Mouse (Mus musculus) stomach, embryonic 16.5 days (tissue): Measurements from ENCODE around the gene Nsa2. TPM values are rescaled to one million over a fixed set of nuclear protein-coding genes. Genes with fewer than 3 reads are reported as not detected.

ENCODE experiments used
- ATAC-seq: fragments of 200-750 bp; cut with Nextera tagmentation; 2 replicates; pipeline ENCODE4 v1.8.0; 2017; ENCODE audit warnings: moderate number of reproducible peaks, moderate TSS enrichment; ENCODE audit not compliant: insufficient read depth, low FRiP score
- H3K27ac ChIP-seq: fragments of 300-500 bp; sonication (generic); 2 replicates; pipeline ENCODE4 v1.5.1; 2014; ENCODE audit warnings: low read length
- H3K27me3 ChIP-seq: fragments of 300-500 bp; sonication (generic); 2 replicates; pipeline ENCODE4 v1.6.1; 2014; ENCODE audit warnings: low read length, control low read depth, mixed read lengths; ENCODE audit not compliant: control insufficient read depth, insufficient read depth
- H3K36me3 ChIP-seq: fragments of 300-500 bp; sonication (generic); 2 replicates; pipeline ENCODE4 v1.6.1; 2014; ENCODE audit warnings: low read length; ENCODE audit not compliant: control insufficient read depth, insufficient read depth
- H3K4me1 ChIP-seq: fragments of 300-500 bp; sonication (generic); 2 replicates; pipeline ENCODE4 v1.6.1; 2014; ENCODE audit warnings: low read length, control low read depth, mixed read lengths; ENCODE audit not compliant: control insufficient read depth, insufficient read depth
- H3K4me2 ChIP-seq: fragments of 300-500 bp; sonication (generic); 2 replicates; pipeline ENCODE4 v1.6.1; 2014; ENCODE audit warnings: low read depth, low read length, mixed read lengths
- H3K4me3 ChIP-seq: fragments of 300-500 bp; sonication (generic); replicated peaks from 2 replicates; pipeline ENCODE4 v1.5.1; 2014; ENCODE audit warnings: mild to moderate bottlenecking, low read length
- H3K9ac ChIP-seq: fragments of 300-500 bp; sonication (generic); 2 replicates; pipeline ENCODE4 v1.6.1; 2014; ENCODE audit warnings: low read length
- H3K9me3 ChIP-seq: fragments of 300-500 bp; sonication (generic); replicated peaks from 2 replicates; pipeline ENCODE4 v1.6.1; 2016; ENCODE audit warnings: low read length, control low read depth; ENCODE audit not compliant: control insufficient read depth
- WGBS: fragments of 180-500 bp; shearing (Covaris S2); extraction: QIAGEN DNeasy Blood & Tissue Kit; methylation state at CpG from one replicate; pipeline ENCODE4 v1.1.7; 2014; 5-methylcytosine and 5-hydroxymethylcytosine counted together
- polyA plus RNA-seq: library from polyadenylated mRNA; unstranded; fragments of >200 nt; fragmentation: Nextera tagmentation; extraction: Ambion mirVana; gene quantifications from 2 replicates; pipeline ENCODE4 v1.2.1, GENCODE M21; 2015

The Nsa2 gene
- polyA plus RNA-seq: 51.4 and 53.2 TPM in 2 replicates

DNA sequence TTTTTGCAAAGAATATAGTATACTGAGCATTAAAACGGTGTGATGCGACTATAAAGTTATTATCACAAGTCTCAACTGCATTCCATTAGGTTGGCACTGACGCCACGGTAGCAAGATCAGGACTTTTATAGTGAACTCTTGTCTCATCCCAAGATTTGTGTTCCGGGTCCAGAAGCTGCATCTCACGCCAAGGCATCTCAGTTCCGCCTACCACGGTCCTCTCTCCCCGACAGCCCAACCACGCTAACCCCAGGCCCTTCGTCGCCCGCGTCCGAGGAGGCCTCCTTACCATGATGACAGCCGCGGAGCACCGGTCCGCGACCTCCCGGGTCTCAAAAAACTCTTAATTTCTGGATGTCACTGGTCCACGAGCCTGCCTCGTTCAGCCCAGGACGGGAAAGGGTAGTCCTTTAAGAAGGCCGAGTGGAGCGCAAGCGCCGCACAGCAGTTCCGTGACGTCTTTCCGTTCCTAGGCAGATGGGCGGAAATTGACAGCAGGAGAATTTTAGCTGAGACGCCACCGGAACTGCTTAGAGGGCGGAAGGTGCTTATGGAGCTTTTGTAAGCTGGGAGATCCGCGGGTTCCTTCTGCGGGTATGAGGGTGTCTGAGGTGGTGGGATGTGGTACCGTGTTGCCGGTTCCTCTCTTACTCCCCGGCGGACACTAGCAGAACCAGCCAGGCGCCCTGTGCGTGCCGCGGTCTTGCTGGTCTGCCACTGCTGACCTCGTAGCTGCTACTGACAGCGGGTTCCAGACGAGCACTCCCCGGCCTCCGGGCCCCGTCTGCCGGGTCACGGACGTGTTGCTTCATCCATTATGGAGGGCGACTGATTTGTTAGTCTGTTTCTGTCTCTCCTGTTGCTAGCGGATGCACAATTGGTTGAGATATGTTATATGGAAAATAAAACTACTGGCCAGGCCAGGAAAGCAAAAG lies at the start of gene Nsa2, which contains the start of gene Gfm2:
Nsa2 (minus strand) TSS at position 472 of the 935 bp plus-strand sequence.
Gfm2 (plus strand) TSS at position 472 of the 935 bp plus-strand sequence.
- Histone ChIP-seq H3K4me2 (peak within 1 kb of the TSS; percentile 62), H3K4me3 (peak within 1 kb of the TSS; percentile 94), H3K27me3 (no peaks in the 10 kb centered on the region), H3K4me1 (peaks cover 6% of the 10 kb centered on the region), H3K9ac (peak within 1 kb of the TSS; percentile 95), H3K36me3 (0 out of 2 replicates have a peak, but pooled peaks cover 2% of the 10 kb centered on the region), H3K9me3 (no peaks in the 10 kb centered on the region), H3K27ac (peak within 1 kb of the TSS; percentile 86)
- WGBS: under 1% methylated on average over 57 of the region's 57 CpGs
- ATAC-seq: peak; percentile 96

DNA sequence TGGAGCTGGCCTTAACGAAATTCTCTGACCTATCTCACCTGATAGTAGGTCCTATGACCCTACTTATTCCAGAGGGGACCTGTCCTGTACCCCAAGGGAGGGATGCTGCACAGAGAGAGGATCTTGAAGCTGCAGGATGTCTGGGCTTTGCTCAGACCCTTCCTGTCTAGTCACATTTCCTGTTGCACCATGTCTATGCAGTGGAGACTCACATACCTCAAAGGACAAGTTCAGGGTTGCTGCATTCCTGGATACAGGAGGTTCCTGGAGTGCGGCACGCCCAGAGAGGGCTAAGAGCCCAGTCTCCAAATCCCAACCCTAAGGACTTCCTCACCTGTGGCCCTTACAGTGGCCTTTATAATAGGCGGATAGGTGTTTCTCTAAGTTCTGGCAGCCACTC lies 48.6 kb upstream of the Nsa2 start:
- H3K36me3 ChIP-seq: no peaks in the 10 kb centered on the region
- H3K4me2 ChIP-seq: no peak overlapping the region
- no peak for ATAC-seq
- H3K4me3 ChIP-seq: no peak overlapping the region
- H3K9me3 ChIP-seq: no peaks in the 10 kb centered on the region
- no peaks in the 10 kb centered on the region for H3K27me3 ChIP-seq
- no peak overlapping the region for H3K9ac ChIP-seq
- WGBS: 86% methylated on average over 4 of the region's 4 CpGs
- no peak overlapping the region for H3K27ac ChIP-seq
- H3K4me1 ChIP-seq: no peaks in the 10 kb centered on the region

DNA sequence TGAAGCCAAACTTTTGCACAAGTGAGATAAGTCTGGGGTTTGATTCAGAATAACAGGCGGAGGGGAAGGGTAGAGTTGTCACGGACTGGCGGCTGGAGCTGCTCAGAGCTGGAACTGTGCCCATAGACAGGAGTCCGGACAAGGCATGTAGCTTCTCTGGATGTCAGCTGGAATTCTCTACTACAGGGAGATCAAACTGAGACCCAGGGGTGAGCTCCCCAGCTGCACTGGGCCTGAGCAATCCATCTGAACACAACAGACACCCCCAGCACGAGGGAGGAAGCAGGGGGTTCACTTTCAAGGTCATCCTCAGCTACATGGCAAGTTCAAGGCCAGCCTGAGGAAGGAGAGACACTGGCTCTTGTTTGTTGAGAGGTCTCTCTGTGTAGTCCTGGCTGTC lies 46.9 kb upstream of the Nsa2 start:
- Histone ChIP-seq H3K4me1 (no peaks in the 10 kb centered on the region), H3K4me2 (no peak overlapping the region), H3K27ac (no peak overlapping the region), H3K36me3 (no peaks in the 10 kb centered on the region), H3K9me3 (no peaks in the 10 kb centered on the region), H3K27me3 (no peaks in the 10 kb centered on the region), H3K9ac (no peak overlapping the region), H3K4me3 (no peak overlapping the region)
- ATAC-seq: no peak
- 32% methylated on average over 5 of the region's 5 CpGs for WGBS

GRCm38 (mm10) chr13:97184168-97184567 lies 46.4 kb upstream of the Nsa2 start:
- Histone ChIP-seq H3K9me3 (no peaks in the 10 kb centered on the region), H3K27ac (no peak overlapping the region), H3K4me2 (no peak overlapping the region), H3K4me1 (no peaks in the 10 kb centered on the region), H3K36me3 (no peaks in the 10 kb centered on the region), H3K9ac (no peak overlapping the region), H3K27me3 (no peaks in the 10 kb centered on the region), H3K4me3 (no peak overlapping the region)
- 63% methylated on average over 2 of the region's 2 CpGs for WGBS
- no peak for ATAC-seq

GRCm38 (mm10) chr13:97182821-97183220 lies 45.1 kb upstream of the Nsa2 start:
- no peak for ATAC-seq
- 78% methylated on average over 4 of the region's 4 CpGs for WGBS
- no peaks in the 10 kb centered on the region for H3K27me3 ChIP-seq

DNA sequence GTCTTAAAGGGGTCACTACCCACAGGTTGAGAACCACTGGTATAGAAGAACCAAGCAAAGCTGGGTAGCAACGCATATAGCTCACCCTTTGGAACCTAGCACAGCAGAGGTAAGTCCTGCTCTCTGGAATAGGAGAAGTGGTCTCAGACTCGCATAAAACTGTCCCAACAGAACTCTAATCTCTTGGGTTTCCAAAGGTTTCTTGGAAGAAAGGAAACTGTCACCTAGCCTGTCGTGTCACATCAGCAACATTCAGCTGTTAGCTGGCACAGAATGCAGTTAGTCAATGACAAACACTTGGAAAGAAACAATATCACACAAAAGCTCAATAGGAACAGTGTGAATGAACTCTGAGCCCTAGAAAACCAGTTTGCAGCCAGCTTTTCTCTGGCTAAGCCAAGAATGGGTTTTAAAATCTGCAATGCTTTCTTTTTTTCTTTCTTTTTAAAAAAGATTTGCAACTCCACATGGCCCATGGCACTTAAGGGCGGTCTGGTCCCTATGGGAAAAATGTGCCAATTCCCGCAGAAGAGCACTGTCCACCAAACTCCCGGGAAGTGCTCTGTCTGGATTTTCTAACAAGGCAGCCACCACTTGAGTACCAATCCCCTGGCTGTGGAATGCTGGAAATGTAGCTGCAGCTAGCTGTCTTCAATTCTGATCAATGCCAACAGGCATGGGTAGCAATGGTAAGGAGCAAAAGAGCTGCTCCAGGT lies 42.5 kb upstream of the Nsa2 start:
- Histone ChIP-seq H3K9ac (no peak overlapping the region), H3K27ac (no peak overlapping the region), H3K4me1 (no peaks in the 10 kb centered on the region), H3K36me3 (0 out of 2 replicates have a peak, but pooled peaks cover 4% of the 10 kb centered on the region), H3K4me2 (no peak overlapping the region), H3K27me3 (no peaks in the 10 kb centered on the region), H3K9me3 (no peaks in the 10 kb centered on the region), H3K4me3 (no peak overlapping the region)
- WGBS: 81% methylated on average over 6 of the region's 6 CpGs
- ATAC-seq: no peak

More at GRCm38 (mm10) chr13:97182821-97183220, 45.1 kb upstream of the Nsa2 start:
- H3K9me3 ChIP-seq: no peaks in the 10 kb centered on the region
- H3K27ac ChIP-seq: no peak overlapping the region
- no peaks in the 10 kb centered on the region for H3K4me1 ChIP-seq
- H3K36me3 ChIP-seq: no peaks in the 10 kb centered on the region
- no peak overlapping the region for H3K9ac ChIP-seq
- no peak overlapping the region for H3K4me3 ChIP-seq
- H3K4me2 ChIP-seq: no peak overlapping the region

DNA sequence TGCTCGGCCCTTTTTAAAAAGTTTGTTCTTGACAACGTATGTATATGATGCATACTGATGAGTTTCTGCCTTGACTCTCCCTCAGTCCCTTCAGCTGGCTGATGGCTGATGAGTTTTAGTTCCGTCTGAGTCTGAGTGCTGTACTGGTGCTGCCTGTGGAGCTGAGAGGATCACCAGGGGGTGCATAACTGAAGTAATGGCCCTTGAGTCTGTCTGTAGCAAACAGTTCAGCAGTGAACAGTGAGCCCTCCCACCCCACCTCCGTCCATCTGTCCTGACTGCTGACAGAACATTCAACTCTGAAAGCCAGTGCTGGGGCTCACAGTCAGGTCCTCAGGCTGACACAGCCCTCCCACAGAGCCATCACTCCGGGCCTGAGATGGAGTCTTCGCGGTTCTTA lies 41.2 kb upstream of the Nsa2 start:
- no peak overlapping the region for H3K4me2 ChIP-seq
- no peaks in the 10 kb centered on the region for H3K9me3 ChIP-seq
- H3K27me3 ChIP-seq: no peaks in the 10 kb centered on the region
- 78% methylated on average over 7 of the region's 7 CpGs for WGBS
- H3K36me3 ChIP-seq: peaks cover 9% of the 10 kb centered on the region; the same call in 1 of the 2 replicates
- H3K9ac ChIP-seq: no peak overlapping the region
- no peak overlapping the region for H3K27ac ChIP-seq
- no peak overlapping the region for H3K4me3 ChIP-seq
- no peak for ATAC-seq
- no peaks in the 10 kb centered on the region for H3K4me1 ChIP-seq

- no peak overlapping the region for H3K4me2 ChIP-seq
- no peak for ATAC-seq
- no peak overlapping the region for H3K4me3 ChIP-seq
- H3K36me3 ChIP-seq: peaks cover 18% of the 10 kb centered on the region
- no peak overlapping the region for H3K27ac ChIP-seq
- no peaks in the 10 kb centered on the region for H3K9me3 ChIP-seq
- no peaks in the 10 kb centered on the region for H3K27me3 ChIP-seq
- WGBS: 87% methylated on average over 5 of the region's 5 CpGs
- no peaks in the 10 kb centered on the region for H3K4me1 ChIP-seq
- no peak overlapping the region for H3K9ac ChIP-seq
Observed at GRCm38 (mm10) chr13:97176731-97177130, 39.0 kb upstream of the Nsa2 start.
